Mouse (Mus musculus) hindbrain, embryonic 10.5 days (tissue): ENCODE measurements at regions not wholly inside any gene's neighbourhood (a gene's known extent, or its start where the extent isn't known, plus 50 kb on each side); places are given as distances from the start of the nearest gene placed in this dataset.

ENCODE experiments used
- DNase-seq: peaks from one replicate; pipeline ENCODE4 v3.0.0-alpha.2; 2017; ENCODE audit warnings: low spot score
- H3K27ac ChIP-seq: fragments of 300-500 bp; sonication (generic); 2 replicates; pipeline ENCODE4 v1.5.1; 2016; ENCODE audit warnings: mild to moderate bottlenecking, moderate library complexity
- H3K27me3 ChIP-seq: fragments of 300-500 bp; sonication (generic); 2 replicates; pipeline ENCODE4 v1.6.1; 2016; ENCODE audit warnings: mild to moderate bottlenecking; ENCODE audit not compliant: poor library complexity, insufficient read depth, severe bottlenecking
- H3K36me3 ChIP-seq: fragments of 300-500 bp; sonication (generic); 2 replicates; pipeline ENCODE4 v1.6.1; 2016; ENCODE audit warnings: mild to moderate bottlenecking, moderate library complexity
- H3K4me1 ChIP-seq: fragments of 300-500 bp; sonication (generic); replicated peaks from 2 replicates; pipeline ENCODE4 v1.6.1; 2016; ENCODE audit warnings: mild to moderate bottlenecking
- H3K4me3 ChIP-seq: fragments of 300-500 bp; sonication (generic); 2 replicates; pipeline ENCODE4 v1.5.1; 2016; ENCODE audit warnings: mild to moderate bottlenecking, moderate library complexity
- H3K9me3 ChIP-seq: fragments of 300-500 bp; sonication (generic); 2 replicates; pipeline ENCODE4 v1.6.1; 2016; ENCODE audit warnings: mild to moderate bottlenecking, moderate library complexity
- WGBS: fragments of 180-500 bp; shearing (Covaris S2); methylation state at CpG from one replicate; pipeline ENCODE4 v1.1.7; 2016; 5-methylcytosine and 5-hydroxymethylcytosine counted together

GRCm38 (mm10) chr9:50257162-50257561 is 87.6 kb downstream of the Rpl10-ps3 start:
- Histone ChIP-seq H3K27ac (no peak overlapping the region), H3K4me3 (no peak overlapping the region), H3K27me3 (no peaks in the 10 kb centered on the region), H3K4me1 (no peaks in the 10 kb centered on the region), H3K9me3 (no peaks in the 10 kb centered on the region), H3K36me3 (no peaks in the 10 kb centered on the region)
- 85% methylated on average over 3 of the region's 3 CpGs for WGBS
- no peak for DNase-seq

- 48% methylated on average over 5 of the region's 5 CpGs for WGBS
- H3K4me3 ChIP-seq, result no peak overlapping the region
- H3K9me3 ChIP-seq, result no peaks in the 10 kb centered on the region
- H3K27me3 ChIP-seq, result no peaks in the 10 kb centered on the region
- H3K4me1 ChIP-seq, result peaks cover 36% of the 10 kb centered on the region
- peak; percentile 56 for DNase-seq
- H3K27ac ChIP-seq, result peak overlapping the region; percentile 74
- H3K36me3 ChIP-seq, result no peaks in the 10 kb centered on the region
These were observed 99.6 kb downstream of the Rpl10-ps3 start for GRCm38 (mm10) chr9:50244982-50245671.

GRCm38 (mm10) chr9:50240923-50241322 is 103.8 kb downstream of the Rpl10-ps3 start:
- H3K36me3 ChIP-seq, result no peaks in the 10 kb centered on the region
- H3K4me1 ChIP-seq, result peaks cover 48% of the 10 kb centered on the region
- no peak for DNase-seq
- 69% methylated on average over 8 of the region's 8 CpGs for WGBS
- peak overlapping the region; percentile 42; the same call in 1 of the 2 replicates for H3K27ac ChIP-seq
- no peaks in the 10 kb centered on the region for H3K27me3 ChIP-seq
- no peak overlapping the region for H3K4me3 ChIP-seq
- no peaks in the 10 kb centered on the region for H3K9me3 ChIP-seq

GRCm38 (mm10) chr9:50235908-50236307 is 108.9 kb downstream of the Rpl10-ps3 start:
- peaks cover 34% of the 10 kb centered on the region for H3K4me1 ChIP-seq
- H3K36me3 ChIP-seq, result no peaks in the 10 kb centered on the region
- no peaks in the 10 kb centered on the region for H3K27me3 ChIP-seq
- no peaks in the 10 kb centered on the region for H3K9me3 ChIP-seq
- peak overlapping the region; percentile 47 for H3K27ac ChIP-seq
- 25% methylated on average over 1 of the region's 1 CpGs for WGBS
- H3K4me3 ChIP-seq, result no peak overlapping the region
- DNase-seq, result peak; percentile 35

- 88% methylated on average over 6 of the region's 6 CpGs for WGBS
- H3K4me1 ChIP-seq, result peaks cover 35% of the 10 kb centered on the region
- peak overlapping the region; percentile 46; the same call in 1 of the 2 replicates for H3K27ac ChIP-seq
- H3K27me3 ChIP-seq, result no peaks in the 10 kb centered on the region
- no peaks in the 10 kb centered on the region for H3K36me3 ChIP-seq
- no peak overlapping the region for H3K4me3 ChIP-seq
- H3K9me3 ChIP-seq, result no peaks in the 10 kb centered on the region
- no peak for DNase-seq
These were observed 110.1 kb downstream of the Rpl10-ps3 start for GRCm38 (mm10) chr9:50234655-50235054.

GRCm38 (mm10) chr9:50232958-50233510 is 111.7 kb downstream of the Rpl10-ps3 start:
- H3K4me1 ChIP-seq, result peaks cover 30% of the 10 kb centered on the region
- no peaks in the 10 kb centered on the region for H3K9me3 ChIP-seq
- no peak for DNase-seq
- H3K27ac ChIP-seq, result no peak overlapping the region
- H3K4me3 ChIP-seq, result no peak overlapping the region
- WGBS, result 87% methylated on average over 4 of the region's 4 CpGs
- H3K36me3 ChIP-seq, result no peaks in the 10 kb centered on the region
- no peaks in the 10 kb centered on the region for H3K27me3 ChIP-seq

GRCm38 (mm10) chr9:50210481-50210880 is 134.3 kb downstream of the Rpl10-ps3 start:
- H3K9me3 ChIP-seq, result no peaks in the 10 kb centered on the region
- no peaks in the 10 kb centered on the region for H3K4me1 ChIP-seq
- no peak overlapping the region for H3K4me3 ChIP-seq
- no peaks in the 10 kb centered on the region for H3K36me3 ChIP-seq
- no peak for DNase-seq
- H3K27ac ChIP-seq, result no peak overlapping the region
- WGBS, result 78% methylated on average over 5 of the region's 5 CpGs
- no peaks in the 10 kb centered on the region for H3K27me3 ChIP-seq

- H3K36me3 ChIP-seq, result no peaks in the 10 kb centered on the region
- H3K27me3 ChIP-seq, result no peaks in the 10 kb centered on the region
- no peak overlapping the region for H3K4me3 ChIP-seq
- no peaks in the 10 kb centered on the region for H3K9me3 ChIP-seq
- DNase-seq, result no peak
- 81% methylated on average over 7 of the region's 7 CpGs for WGBS
- H3K4me1 ChIP-seq, result no peaks in the 10 kb centered on the region
- H3K27ac ChIP-seq, result no peak overlapping the region
These were observed 145.1 kb downstream of the Rpl10-ps3 start for GRCm38 (mm10) chr9:50199422-50200218.

GRCm38 (mm10) chr9:50192400-50193110 is 152.2 kb downstream of the Rpl10-ps3 start:
- Histone ChIP-seq H3K36me3 (no peaks in the 10 kb centered on the region), H3K4me3 (no peak overlapping the region), H3K27me3 (no peaks in the 10 kb centered on the region), H3K9me3 (no peaks in the 10 kb centered on the region), H3K4me1 (peaks cover 6% of the 10 kb centered on the region), H3K27ac (no peak overlapping the region)
- WGBS, result 72% methylated on average over 5 of the region's 5 CpGs
- no peak for DNase-seq

- DNase-seq, result no peak
- H3K4me3 ChIP-seq, result no peak overlapping the region
- WGBS, result 4% methylated on average over 3 of the region's 3 CpGs
These were observed 153.6 kb downstream of the Rpl10-ps3 start for GRCm38 (mm10) chr9:50191136-50191535.

GRCm38 (mm10) chr9:50188576-50189070 is 156.1 kb downstream of the Rpl10-ps3 start:
- H3K36me3 ChIP-seq, result no peaks in the 10 kb centered on the region
- H3K27me3 ChIP-seq, result no peaks in the 10 kb centered on the region
- WGBS, result 82% methylated on average over 6 of the region's 6 CpGs
- no peak overlapping the region for H3K27ac ChIP-seq
- no peak overlapping the region for H3K4me3 ChIP-seq
- no peak for DNase-seq
- H3K9me3 ChIP-seq, result no peaks in the 10 kb centered on the region
- H3K4me1 ChIP-seq, result peaks cover 6% of the 10 kb centered on the region

More at GRCm38 (mm10) chr9:50191136-50191535, 153.6 kb downstream of the Rpl10-ps3 start:
- Histone ChIP-seq H3K4me1 (peaks cover 6% of the 10 kb centered on the region), H3K9me3 (no peaks in the 10 kb centered on the region), H3K27ac (no peak overlapping the region), H3K27me3 (no peaks in the 10 kb centered on the region), H3K36me3 (no peaks in the 10 kb centered on the region)

GRCm38 (mm10) chr9:50181360-50181759 is 163.4 kb downstream of the Rpl10-ps3 start:
- Histone ChIP-seq H3K4me3 (no peak overlapping the region), H3K36me3 (no peaks in the 10 kb centered on the region), H3K27ac (no peak overlapping the region), H3K9me3 (no peaks in the 10 kb centered on the region), H3K27me3 (no peaks in the 10 kb centered on the region), H3K4me1 (no peaks in the 10 kb centered on the region)
- WGBS, result 83% methylated on average over 2 of the region's 2 CpGs
- no peak for DNase-seq
